Mouse (Mus musculus): Measurements from ENCODE around the gene Acvr2b.

Acvr2b gene

DNA sequence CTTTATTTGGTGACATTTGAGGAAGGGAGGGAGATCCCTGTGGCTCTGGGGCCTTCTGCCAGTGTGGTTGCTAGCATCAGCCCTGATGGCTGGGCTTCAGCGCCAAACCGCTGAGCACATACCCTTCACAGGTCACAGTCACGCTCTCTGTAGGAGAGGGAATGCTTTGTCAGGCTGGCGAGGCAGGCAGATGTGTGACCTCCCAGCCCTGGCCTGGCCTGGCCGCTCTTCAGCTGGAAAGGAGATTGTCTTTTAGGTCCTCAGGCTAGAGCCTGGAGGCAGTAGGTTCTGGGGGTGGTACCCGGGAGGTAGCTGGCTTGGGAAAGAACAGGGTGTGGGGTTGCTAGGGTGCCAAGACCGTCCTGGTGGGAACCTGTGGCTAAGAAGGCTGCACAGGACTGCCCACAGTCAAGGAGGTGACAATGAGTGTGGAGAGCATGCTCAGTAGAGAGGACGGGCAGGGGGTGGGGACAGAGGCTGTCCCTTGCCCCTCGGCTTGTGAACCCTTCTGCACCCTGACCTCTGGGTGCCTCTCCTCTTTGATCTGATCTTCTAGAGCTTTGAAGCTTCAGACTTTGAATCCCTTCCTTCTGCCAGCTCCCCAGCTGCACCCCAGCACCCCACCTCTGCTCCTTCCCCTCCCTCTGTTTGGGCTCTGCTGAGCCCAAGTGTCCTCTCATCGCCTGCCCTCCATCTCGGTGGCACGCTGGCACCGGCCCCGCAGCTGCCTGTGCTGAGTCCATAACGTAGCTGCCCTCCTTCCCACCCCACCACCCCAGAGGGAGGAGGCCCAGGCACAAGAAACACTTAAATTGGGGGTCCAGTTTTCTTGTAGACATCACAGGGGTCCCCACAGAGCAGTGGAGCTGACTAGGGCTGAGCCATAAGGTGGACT, 73.0 kb downstream of the Acvr2b start:
- no peak for DNase-seq

DNA sequence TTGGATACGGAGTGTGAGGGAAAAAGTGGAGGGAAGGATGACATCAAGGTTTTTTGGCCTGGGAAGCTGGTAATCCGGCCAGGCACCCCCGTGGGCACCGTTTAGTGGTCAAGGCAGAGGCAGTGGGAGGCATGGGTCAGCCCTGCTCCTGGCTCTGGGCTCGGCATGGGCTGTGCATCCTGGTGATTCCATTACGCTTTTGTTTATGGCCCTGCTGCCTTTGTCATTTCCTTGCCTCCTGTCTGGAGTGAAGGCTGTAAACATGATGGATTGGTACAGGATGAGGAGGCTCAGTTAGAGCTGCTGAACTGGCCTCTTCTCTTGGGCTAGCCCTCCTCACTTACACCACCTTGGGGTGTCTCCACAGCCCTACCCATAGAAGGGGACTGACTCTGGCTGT, 75.8 kb downstream of the Acvr2b start:
- no peak for DNase-seq

DNA sequence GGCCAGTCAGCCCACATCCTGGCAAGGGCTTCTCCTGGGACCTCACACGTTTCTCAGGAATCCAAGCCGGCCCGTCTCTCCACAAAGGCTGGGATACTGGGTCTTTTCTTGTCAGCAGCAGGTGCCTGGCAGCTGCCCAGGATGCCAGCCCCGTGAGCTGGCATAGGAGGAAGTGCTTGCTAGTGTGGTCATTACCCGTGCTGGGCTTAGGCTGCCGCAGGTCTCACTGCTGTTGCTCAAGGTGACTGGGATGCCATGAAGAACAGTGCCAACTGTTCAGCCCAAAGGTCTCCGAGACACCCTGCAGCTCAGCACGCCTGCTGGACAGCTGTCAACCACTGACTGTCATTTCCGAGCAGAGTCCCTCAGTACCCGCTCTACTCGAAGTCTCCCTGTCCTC, 76.4 kb downstream of the Acvr2b start:
- DNase-seq = no peak

DNA sequence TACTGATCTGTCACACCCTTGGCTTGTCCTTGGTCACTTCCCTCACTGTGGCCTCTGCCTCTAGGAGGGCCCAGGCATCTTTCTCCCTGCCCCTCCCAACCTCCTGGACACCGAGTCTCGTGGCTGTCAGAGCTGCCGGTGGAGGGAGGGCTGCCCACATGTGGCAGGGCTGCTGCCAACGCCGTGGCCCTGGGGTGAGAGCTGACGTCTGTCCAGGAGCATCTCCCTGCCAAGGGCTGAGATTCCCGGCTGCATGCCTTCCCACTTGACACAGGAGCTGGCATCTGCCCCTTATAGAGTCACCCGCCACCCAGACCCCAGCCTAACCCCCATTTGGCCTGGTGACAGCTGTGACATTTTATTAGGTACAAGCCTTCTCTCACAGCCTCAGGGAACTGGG, 77.4 kb downstream of the Acvr2b start:
- no peak for DNase-seq

DNA sequence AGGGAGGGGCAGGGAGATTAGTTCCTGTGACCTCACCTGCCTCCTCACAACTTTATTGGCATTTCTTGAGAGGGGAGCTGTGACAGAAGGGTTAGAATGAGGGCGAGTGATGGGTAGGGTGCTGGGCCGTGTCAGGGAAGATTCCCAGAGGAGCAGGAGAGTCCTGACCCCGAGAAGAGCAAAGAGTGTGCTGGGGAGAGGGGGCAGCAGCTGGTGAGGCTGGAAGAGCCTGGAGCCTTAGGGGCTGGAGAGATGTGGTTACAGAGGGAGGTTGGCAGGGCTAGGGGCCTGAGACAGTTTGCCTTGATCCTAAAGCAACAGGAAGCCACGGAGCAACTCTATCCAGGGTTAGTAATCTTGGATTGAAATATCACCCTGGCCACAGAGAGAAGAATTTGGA, 79.7 kb downstream of the Acvr2b start:
- DNase-seq = no peak

DNA sequence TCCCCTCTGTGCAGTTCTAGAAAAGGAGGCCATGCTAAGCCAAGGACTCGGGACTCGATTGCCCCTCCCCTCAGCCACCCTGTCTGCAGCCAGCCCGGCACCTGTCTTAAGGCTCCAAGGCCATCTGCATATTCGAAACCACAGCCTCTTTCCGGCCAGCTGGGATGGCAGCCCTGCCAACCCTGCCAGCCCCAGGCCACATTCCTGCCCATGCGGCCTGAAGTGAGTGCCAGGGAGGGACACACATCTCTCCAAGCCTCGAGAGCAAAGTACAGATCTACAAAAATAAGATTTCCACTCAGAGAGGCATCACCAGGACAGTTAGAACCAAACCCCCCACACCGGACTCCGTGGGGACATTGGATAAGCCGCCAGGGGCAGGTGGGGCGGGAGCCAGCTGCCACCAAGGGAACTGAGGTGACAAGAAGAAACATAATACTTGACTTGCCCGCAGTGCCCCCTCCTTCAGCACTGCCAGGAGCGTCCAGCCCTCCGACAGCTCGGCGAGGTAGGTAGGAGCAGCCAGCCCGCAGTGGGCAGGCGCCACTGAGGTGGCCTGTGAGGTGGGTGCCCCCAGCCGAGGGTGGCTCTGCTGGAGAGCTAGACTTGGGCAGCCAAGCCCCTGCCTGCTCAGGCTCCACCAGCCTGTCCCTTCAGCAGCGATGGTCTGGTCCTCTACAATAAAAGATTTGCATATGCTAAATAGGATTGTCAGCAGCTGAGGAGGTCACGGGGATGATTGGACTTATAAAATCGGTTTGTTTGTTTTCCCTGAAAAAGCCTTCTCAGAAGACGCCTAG, 81.8 kb downstream of the Acvr2b start:
- no peak for DNase-seq

DNA sequence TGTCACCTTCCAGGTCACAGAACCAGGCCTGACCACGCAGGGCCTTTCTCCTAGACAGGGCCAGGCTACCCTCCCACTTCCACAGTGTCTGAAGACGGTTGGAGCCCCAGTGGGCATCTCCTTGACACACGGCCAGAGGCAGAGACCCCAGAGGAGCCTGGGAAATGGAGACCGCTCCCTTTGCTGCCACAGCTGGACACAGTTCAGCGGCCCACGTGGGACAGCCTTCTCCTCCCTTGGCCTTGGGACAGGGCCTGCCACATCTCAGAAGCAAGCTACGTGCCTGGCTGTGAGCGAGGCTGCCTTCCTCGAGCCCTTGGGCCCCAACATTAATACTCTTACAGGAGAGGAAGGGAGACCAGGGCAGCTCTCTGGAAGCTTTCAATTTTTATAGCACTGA, 82.5 kb downstream of the Acvr2b start:
- no peak for DNase-seq
